Mouse (Mus musculus) bone marrow macrophage, adult 2 months (primary cell): ENCODE results near the gene Nptn.

Experiments used
- CTCF ChIP-seq: IDR thresholded peaks from 2 replicates; pipeline ENCODE4 v1.5.1; 2012; ENCODE audit warnings: low read depth, mild to moderate bottlenecking, low read length, moderate library complexity
- POLR2A ChIP-seq: IDR thresholded peaks from 2 replicates; pipeline ENCODE4 v1.6.1; 2012; ENCODE audit warnings: mild to moderate bottlenecking, low read depth, low read length, borderline replicate concordance

GRCm38 (mm10) chr9:58674736-58675135 lies 92.7 kb downstream of the Nptn start:
- TF ChIP-seq POLR2A (no peak), CTCF (no peak)
